Mouse (Mus musculus) bone marrow, adult 2 months (tissue): ENCODE results near the gene Tnni3.

ENCODE experiments used
- CTCF ChIP-seq: fragments of 200-500 bp; IDR thresholded peaks from 2 replicates; pipeline ENCODE4 v1.5.1; 2011; ENCODE audit warnings: low read length, control low read depth; ENCODE audit not compliant: control insufficient read depth, insufficient read depth
- POLR2A ChIP-seq: fragments of 200-500 bp; IDR thresholded peaks from 2 replicates; pipeline ENCODE4 v1.6.1; 2011; ENCODE audit warnings: low read depth, mild to moderate bottlenecking, control low read depth, low read length, borderline replicate concordance; ENCODE audit not compliant: control insufficient read depth

- no peak for TF ChIP-seq CTCF
- 0 out of 2 replicates have a peak, but pooled peaks have one; percentile 2 for TF ChIP-seq POLR2A
Measured at GRCm38 (mm10) chr7:4502421-4503090, 21.5 kb downstream of the Tnni3 start.
